Mouse (Mus musculus): ENCODE results near the gene Fgfr2. TPM values are rescaled to one million over a fixed set of nuclear protein-coding genes. Genes with fewer than 3 reads are reported as not detected.

Fgfr2 gene
- polyA plus RNA-seq, 1 experiment from 2014 or later, result 24.9 TPM

DNA sequence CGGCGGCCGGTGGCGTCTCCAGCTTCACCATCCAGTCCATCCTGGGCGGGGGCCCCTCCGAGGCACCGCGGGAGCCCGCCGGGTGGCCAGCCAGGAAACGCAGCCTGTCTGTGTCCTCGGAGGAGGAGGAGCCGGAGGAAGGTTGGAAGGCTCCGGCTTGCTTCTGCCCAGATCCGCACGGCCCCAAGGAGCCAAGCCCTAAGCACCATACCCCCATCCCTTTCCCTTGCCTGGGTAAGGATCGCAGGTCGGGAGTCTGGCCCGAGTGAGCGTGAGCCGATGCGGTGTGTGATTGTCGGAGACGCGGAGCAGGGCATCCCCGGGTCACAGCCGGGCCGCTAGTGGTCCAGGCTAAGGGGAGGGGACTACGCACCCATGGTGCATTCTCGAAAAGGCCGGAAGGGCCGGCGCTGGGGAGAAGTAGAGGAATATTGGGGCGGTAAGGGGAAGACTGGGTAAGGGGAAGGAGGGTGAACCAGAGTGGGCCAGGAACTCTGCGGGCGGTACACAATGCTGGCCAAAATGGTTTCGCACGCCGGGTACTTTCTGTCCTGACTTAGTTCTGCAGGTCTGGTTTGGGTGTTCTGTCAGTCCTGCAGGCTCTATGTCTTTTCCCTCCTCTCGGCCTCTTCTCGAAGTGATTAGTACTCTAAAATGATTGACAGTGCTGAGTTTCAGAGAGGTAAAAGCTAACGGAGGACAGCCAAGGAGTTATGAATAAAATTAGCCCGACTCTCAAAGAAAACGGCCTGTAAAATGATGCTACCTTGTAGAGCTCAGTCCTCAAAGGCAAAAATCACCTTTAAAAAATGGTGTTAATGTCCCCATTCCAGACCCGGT lies 1568.6 kb downstream of the Fgfr2 start:
- Histone ChIP-seq H3K9ac (ENCODE audit: low read depth, low read length) (no peak overlapping the region), H3K27ac (ENCODE audit: low read depth, low read length) (no peak overlapping the region), H3K4me3 (ENCODE audit: low read depth, low read length) (peak overlapping the region; percentile 38), H3K36me3 (ENCODE audit: control insufficient read depth, insufficient read depth, low read length) (no peaks in the 10 kb centered on the region), H3K9me3 (replicated peaks; ENCODE audit: control insufficient read depth, low read length) (no peaks in the 10 kb centered on the region), H3K4me1 (ENCODE audit: control insufficient read depth, insufficient read depth, low read length) (no peaks in the 10 kb centered on the region), H3K27me3 (ENCODE audit: control insufficient read depth, insufficient read depth, low read length) (peaks cover 89% of the 10 kb centered on the region), H3K4me2 (peak overlapping the region; percentile 63)
- WGBS (ENCODE audit: insufficient replicate concordance), result under 1% methylated on average over 45 of the region's 45 CpGs
- ATAC-seq (replicated peaks; ENCODE audit: insufficient number of reproducible peaks, low FRiP score, low TSS enrichment), result peak; percentile 27; the same call in 1 of the 2 replicates

DNA sequence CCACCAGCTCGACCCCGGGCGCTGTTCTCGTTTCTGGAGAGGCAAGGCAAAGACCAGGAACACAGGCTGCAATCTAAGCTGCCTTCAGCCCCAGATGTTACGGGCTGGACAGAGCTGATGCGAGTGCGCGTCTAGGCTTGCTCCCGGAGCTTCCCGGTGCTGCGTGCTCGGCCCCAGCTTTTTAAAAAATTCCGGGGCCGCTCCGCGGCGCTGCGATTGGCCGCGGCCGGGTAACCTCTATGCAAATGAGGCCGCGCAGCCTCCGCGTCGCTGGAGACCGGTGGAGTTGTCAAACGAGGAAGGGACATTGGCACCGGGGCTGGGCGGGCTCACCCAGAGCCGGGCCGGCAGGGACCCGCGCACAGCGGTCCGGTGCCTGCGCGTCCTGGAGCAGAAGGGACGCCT lies 1569.4 kb downstream of the Fgfr2 start:
- H3K4me3 ChIP-seq (ENCODE audit: low read depth, low read length), result peak overlapping the region; percentile 38
- under 1% methylated on average over 38 of the region's 39 CpGs for WGBS (ENCODE audit: insufficient replicate concordance)
- H3K4me2 ChIP-seq, result peak overlapping the region; percentile 63
- no peaks in the 10 kb centered on the region for H3K36me3 ChIP-seq (ENCODE audit: control insufficient read depth, insufficient read depth, low read length)
- no peak overlapping the region for H3K27ac ChIP-seq (ENCODE audit: low read depth, low read length)
- H3K4me1 ChIP-seq (ENCODE audit: control insufficient read depth, insufficient read depth, low read length), result no peaks in the 10 kb centered on the region
- no peak for ATAC-seq (replicated peaks; ENCODE audit: insufficient number of reproducible peaks, low FRiP score, low TSS enrichment)
- H3K9me3 ChIP-seq (replicated peaks; ENCODE audit: control insufficient read depth, low read length), result no peaks in the 10 kb centered on the region
- peaks cover 97% of the 10 kb centered on the region for H3K27me3 ChIP-seq (ENCODE audit: control insufficient read depth, insufficient read depth, low read length)
- H3K9ac ChIP-seq (ENCODE audit: low read depth, low read length), result no peak overlapping the region

DNA sequence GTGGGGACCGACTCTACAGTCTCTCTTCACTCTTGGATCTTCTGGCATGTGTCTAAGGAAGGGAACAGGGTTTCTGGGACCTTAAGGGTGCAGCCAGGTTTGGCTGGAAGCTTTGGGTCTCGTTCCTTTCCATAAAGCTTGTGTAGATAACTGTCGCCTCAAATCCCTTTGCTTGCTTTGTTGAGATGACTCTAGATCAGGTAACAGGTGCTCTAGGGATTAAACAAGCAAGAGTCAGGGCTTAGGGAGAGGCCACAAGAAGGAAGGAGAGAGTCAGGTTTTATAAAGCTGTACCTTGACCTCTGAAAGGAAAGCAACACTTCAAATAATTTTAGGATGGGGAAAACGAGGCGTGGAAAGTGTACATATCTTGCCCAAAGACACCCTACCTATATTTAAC lies 1570.4 kb downstream of the Fgfr2 start:
- H3K9me3 ChIP-seq (replicated peaks; ENCODE audit: control insufficient read depth, low read length), result no peaks in the 10 kb centered on the region
- no peak overlapping the region for H3K9ac ChIP-seq (ENCODE audit: low read depth, low read length)
- H3K27ac ChIP-seq (ENCODE audit: low read depth, low read length), result no peak overlapping the region
- no peaks in the 10 kb centered on the region for H3K36me3 ChIP-seq (ENCODE audit: control insufficient read depth, insufficient read depth, low read length)
- no peaks in the 10 kb centered on the region for H3K4me1 ChIP-seq (ENCODE audit: control insufficient read depth, insufficient read depth, low read length)
- no peak overlapping the region for H3K4me2 ChIP-seq
- WGBS (ENCODE audit: insufficient replicate concordance), result 1% methylated on average over 5 of the region's 5 CpGs
- no peak for ATAC-seq (replicated peaks; ENCODE audit: insufficient number of reproducible peaks, low FRiP score, low TSS enrichment)
- H3K4me3 ChIP-seq (ENCODE audit: low read depth, low read length), result no peak overlapping the region
- peaks cover 99% of the 10 kb centered on the region for H3K27me3 ChIP-seq (ENCODE audit: control insufficient read depth, insufficient read depth, low read length)

DNA sequence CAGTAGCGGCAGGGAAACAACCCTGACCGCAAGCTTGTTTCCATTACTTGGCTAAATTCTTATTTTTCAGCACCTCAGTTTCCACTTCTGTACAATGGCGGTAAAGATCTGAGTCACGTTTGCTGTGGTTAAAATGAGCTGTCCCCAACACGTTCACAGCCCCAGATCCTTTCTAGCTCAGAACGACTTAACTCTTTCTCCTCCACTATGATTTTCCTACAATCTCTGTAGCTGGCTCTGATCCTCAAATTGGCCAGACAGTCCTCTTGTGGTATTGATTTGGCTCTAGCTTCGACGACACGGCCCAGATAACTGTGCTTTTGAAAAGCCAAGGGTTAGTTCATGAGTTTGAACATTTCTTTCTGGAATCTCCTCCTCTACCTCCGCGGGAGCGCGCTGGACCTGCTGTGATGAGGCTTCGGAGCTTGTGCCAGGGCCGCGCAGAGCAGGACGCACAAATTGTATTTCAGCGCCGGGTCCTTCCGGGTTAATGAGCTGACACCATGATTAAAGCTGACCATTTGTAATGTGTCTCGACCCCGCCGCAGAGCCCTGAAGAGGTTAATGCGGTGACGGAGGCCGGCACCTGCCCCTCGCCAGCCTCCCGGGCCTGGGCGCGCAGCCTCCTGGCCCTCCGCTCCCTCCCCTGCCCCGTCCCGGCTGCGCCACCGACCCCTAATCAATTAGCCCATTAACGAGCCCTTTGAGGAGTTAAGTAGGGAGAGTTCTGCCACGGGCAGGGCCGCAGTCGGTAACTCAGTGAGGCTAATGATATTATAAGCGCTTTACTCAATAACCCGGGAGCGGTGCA lies 1571.0 kb downstream of the Fgfr2 start:
- H3K4me2 ChIP-seq, result no peak overlapping the region
- H3K9me3 ChIP-seq (replicated peaks; ENCODE audit: control insufficient read depth, low read length), result no peaks in the 10 kb centered on the region
- H3K9ac ChIP-seq (ENCODE audit: low read depth, low read length), result no peak overlapping the region
- peaks cover 99% of the 10 kb centered on the region for H3K27me3 ChIP-seq (ENCODE audit: control insufficient read depth, insufficient read depth, low read length)
- H3K4me1 ChIP-seq (ENCODE audit: control insufficient read depth, insufficient read depth, low read length), result no peaks in the 10 kb centered on the region
- ATAC-seq (replicated peaks; ENCODE audit: insufficient number of reproducible peaks, low FRiP score, low TSS enrichment), result no peak
- no peaks in the 10 kb centered on the region for H3K36me3 ChIP-seq (ENCODE audit: control insufficient read depth, insufficient read depth, low read length)
- under 1% methylated on average over 42 of the region's 42 CpGs for WGBS (ENCODE audit: insufficient replicate concordance)
- H3K27ac ChIP-seq (ENCODE audit: low read depth, low read length), result no peak overlapping the region
- H3K4me3 ChIP-seq (ENCODE audit: low read depth, low read length), result no peak overlapping the region

DNA sequence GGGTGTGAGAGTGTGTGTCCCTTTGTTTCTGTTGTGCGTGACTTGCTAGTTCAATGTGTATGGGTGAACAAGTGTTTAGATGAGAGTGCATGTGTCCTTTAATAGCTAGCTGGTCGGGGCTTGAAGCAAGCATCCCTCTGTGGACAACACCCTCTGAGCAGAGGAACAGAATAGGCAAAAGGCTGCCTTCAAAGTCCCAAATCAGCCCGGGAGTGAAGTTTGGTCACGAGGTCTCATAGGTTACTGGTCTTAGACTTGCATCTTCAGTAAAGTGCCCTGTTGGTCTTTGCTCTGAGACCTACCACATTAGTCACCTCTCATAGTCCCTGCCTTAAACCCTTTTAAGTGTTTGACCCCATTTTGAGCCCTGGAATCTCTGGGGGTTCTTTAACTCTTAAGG lies 1571.7 kb downstream of the Fgfr2 start:
- H3K4me1 ChIP-seq (ENCODE audit: control insufficient read depth, insufficient read depth, low read length), result no peaks in the 10 kb centered on the region
- no peaks in the 10 kb centered on the region for H3K36me3 ChIP-seq (ENCODE audit: control insufficient read depth, insufficient read depth, low read length)
- ATAC-seq (replicated peaks; ENCODE audit: insufficient number of reproducible peaks, low FRiP score, low TSS enrichment), result no peak
- no peak overlapping the region for H3K4me2 ChIP-seq
- no peak overlapping the region for H3K27ac ChIP-seq (ENCODE audit: low read depth, low read length)
- H3K4me3 ChIP-seq (ENCODE audit: low read depth, low read length), result no peak overlapping the region
- peaks cover 98% of the 10 kb centered on the region for H3K27me3 ChIP-seq (ENCODE audit: control insufficient read depth, insufficient read depth, low read length)
- H3K9ac ChIP-seq (ENCODE audit: low read depth, low read length), result no peak overlapping the region
- H3K9me3 ChIP-seq (replicated peaks; ENCODE audit: control insufficient read depth, low read length), result no peaks in the 10 kb centered on the region
- 0% methylated on average over 4 of the region's 4 CpGs for WGBS (ENCODE audit: insufficient replicate concordance)

DNA sequence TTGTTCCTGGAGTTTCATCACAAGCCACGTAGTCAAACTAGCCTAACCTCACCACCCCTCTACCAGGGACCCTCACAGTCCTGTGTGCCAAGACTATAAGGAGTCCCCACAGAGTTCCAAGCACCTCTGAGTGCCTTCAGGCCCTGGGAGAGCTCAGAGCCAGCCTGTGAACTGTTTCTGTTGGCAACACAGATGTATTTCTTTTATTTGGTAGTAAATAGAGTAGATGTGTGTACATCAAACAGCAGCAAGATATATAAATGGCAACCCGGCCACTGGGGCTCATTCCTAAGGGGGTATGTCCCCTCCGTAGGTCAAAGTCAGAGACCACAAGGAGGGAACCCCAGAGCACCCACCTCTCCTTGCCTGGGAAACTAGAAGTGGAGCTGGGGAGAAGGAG lies 1574.7 kb downstream of the Fgfr2 start, which contains the start of gene Hmx2:
Gene Hmx2 (plus strand): TSS at position 301 of the 400 bp plus-strand sequence.
- H3K9ac ChIP-seq (ENCODE audit: low read depth, low read length), result no peak within 1 kb of the TSS
- H3K4me3 ChIP-seq (ENCODE audit: low read depth, low read length), result no peak within 1 kb of the TSS
- no peaks in the 10 kb centered on the region for H3K36me3 ChIP-seq (ENCODE audit: control insufficient read depth, insufficient read depth, low read length)
- no peak for ATAC-seq (replicated peaks; ENCODE audit: insufficient number of reproducible peaks, low FRiP score, low TSS enrichment)
- H3K27me3 ChIP-seq (ENCODE audit: control insufficient read depth, insufficient read depth, low read length), result peaks cover 96% of the 10 kb centered on the region
- H3K4me2 ChIP-seq, result no peak within 1 kb of the TSS
- 1% methylated on average over 3 of the region's 3 CpGs for WGBS (ENCODE audit: insufficient replicate concordance)
- no peak within 1 kb of the TSS for H3K27ac ChIP-seq (ENCODE audit: low read depth, low read length)
- peaks cover 6% of the 10 kb centered on the region; the same call in 1 of the 2 replicates for H3K4me1 ChIP-seq (ENCODE audit: control insufficient read depth, insufficient read depth, low read length)
- no peaks in the 10 kb centered on the region for H3K9me3 ChIP-seq (replicated peaks; ENCODE audit: control insufficient read depth, low read length)

DNA sequence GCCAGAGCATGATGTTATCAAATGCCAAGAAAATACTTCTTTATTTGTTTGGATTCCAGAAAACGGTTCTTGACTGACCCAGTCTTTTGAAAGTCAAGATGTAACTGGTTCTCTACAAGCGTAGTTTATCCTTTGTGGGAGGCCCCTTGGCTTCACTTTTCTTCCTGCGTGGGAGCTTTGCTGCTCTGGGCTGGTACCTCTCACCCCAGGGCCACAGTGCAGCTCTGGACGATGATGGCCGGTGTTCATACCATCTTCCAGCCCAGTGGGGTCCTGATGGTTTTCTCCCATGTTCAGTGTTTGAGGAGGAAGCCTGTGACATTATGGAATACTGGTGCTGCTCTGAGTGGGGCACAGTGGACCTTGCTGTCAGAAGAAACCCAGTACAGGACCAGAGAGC lies 1575.7 kb downstream of the Fgfr2 start:
- ATAC-seq (replicated peaks; ENCODE audit: insufficient number of reproducible peaks, low FRiP score, low TSS enrichment), result no peak
- H3K27ac ChIP-seq (ENCODE audit: low read depth, low read length), result no peak overlapping the region
- H3K4me3 ChIP-seq (ENCODE audit: low read depth, low read length), result no peak overlapping the region
- H3K4me1 ChIP-seq (ENCODE audit: control insufficient read depth, insufficient read depth, low read length), result peaks cover 14% of the 10 kb centered on the region
- WGBS (ENCODE audit: insufficient replicate concordance), result under 1% methylated on average over 5 of the region's 5 CpGs
- peaks cover 96% of the 10 kb centered on the region for H3K27me3 ChIP-seq (ENCODE audit: control insufficient read depth, insufficient read depth, low read length)
- H3K4me2 ChIP-seq, result no peak overlapping the region
- no peaks in the 10 kb centered on the region for H3K9me3 ChIP-seq (replicated peaks; ENCODE audit: control insufficient read depth, low read length)
- H3K36me3 ChIP-seq (ENCODE audit: control insufficient read depth, insufficient read depth, low read length), result no peaks in the 10 kb centered on the region
- no peak overlapping the region for H3K9ac ChIP-seq (ENCODE audit: low read depth, low read length)

DNA sequence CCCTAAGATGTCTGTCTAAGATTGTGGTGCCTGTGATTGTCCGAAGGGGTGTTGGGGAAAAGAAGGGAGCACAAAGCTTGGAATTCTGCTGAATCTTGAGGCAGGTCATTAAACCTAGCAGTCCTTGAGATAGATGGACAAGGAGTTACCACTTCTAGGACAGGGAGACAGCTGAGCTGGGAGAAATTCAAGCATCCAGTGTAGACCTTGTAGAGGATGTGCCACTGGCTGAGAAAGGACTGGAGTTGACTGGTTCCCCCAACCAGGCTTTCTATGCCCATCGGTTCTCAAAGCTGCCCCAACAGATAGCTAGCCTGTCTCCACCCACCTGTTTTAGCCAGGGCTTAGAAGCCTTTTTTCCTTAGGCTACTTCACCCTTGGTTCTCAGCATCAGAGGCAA lies 1576.7 kb downstream of the Fgfr2 start:
- ATAC-seq (replicated peaks; ENCODE audit: insufficient number of reproducible peaks, low FRiP score, low TSS enrichment), result no peak
- no peak overlapping the region for H3K27ac ChIP-seq (ENCODE audit: low read depth, low read length)
- H3K4me2 ChIP-seq, result no peak overlapping the region
- H3K36me3 ChIP-seq (ENCODE audit: control insufficient read depth, insufficient read depth, low read length), result no peaks in the 10 kb centered on the region
- H3K9me3 ChIP-seq (replicated peaks; ENCODE audit: control insufficient read depth, low read length), result no peaks in the 10 kb centered on the region
- 6% methylated on average over 2 of the region's 2 CpGs for WGBS (ENCODE audit: insufficient replicate concordance)
- H3K9ac ChIP-seq (ENCODE audit: low read depth, low read length), result no peak overlapping the region
- peaks cover 20% of the 10 kb centered on the region for H3K4me1 ChIP-seq (ENCODE audit: control insufficient read depth, insufficient read depth, low read length)
- H3K4me3 ChIP-seq (ENCODE audit: low read depth, low read length), result no peak overlapping the region
- H3K27me3 ChIP-seq (ENCODE audit: control insufficient read depth, insufficient read depth, low read length), result peaks cover 96% of the 10 kb centered on the region

Measured in heart, embryonic 11.5 days (tissue).